Mouse (Mus musculus): ENCODE results near the gene Samsn1. TPM values are rescaled to one million over a fixed set of nuclear protein-coding genes. Genes with fewer than 3 reads are reported as not detected.
A peak's percentile ranks its signal among the peaks of the same experiment; 100 is the strongest.

Samsn1 gene
- polyA plus RNA-seq, 1 experiment from 2014 or later: 4.5 TPM

DNA sequence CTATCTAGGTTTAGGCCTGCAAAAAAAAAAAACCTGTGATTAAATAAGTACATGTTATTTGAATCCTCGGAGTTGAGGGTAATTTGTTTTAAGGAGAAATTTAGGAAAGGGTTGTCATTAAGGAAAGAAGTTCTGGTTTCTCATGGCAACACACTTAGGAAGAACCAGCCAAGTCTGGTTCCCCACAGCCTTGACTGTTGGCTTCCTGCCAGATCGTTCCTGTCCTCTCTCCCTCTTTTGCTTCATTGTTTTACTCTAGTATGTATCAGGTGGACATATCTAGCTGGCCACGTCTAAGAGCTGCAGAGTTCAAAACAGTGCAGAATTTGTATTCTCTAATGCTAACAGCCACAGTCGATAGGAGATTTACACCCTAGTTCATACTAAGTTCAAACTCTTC is 146.2 kb downstream of the Samsn1 start:
- Histone ChIP-seq H3K27me3 (replicated peaks; ENCODE audit: control insufficient read depth, insufficient read depth, low read length) (no peaks in the 10 kb centered on the region), H3K27ac (replicated peaks; ENCODE audit: low read depth, low read length) (no peak overlapping the region), H3K4me1 (ENCODE audit: control insufficient read depth, insufficient read depth, low read length) (peaks cover 3% of the 10 kb centered on the region; the same call in 1 of the 2 replicates), H3K36me3 (ENCODE audit: control insufficient read depth, insufficient read depth, low read length) (no peaks in the 10 kb centered on the region), H3K9ac (ENCODE audit: low read depth, low read length) (no peak overlapping the region), H3K4me2 (ENCODE audit: low read depth, low read length) (no peak overlapping the region), H3K4me3 (ENCODE audit: low read depth, low read length) (no peak overlapping the region), H3K9me3 (ENCODE audit: control insufficient read depth, low read length) (no peaks in the 10 kb centered on the region)
- ATAC-seq (ENCODE audit: low read depth) (no peak), DNase-seq (ENCODE audit: low spot score) (peak; percentile 53)
- 54% methylated on average over 4 of the region's 4 CpGs for WGBS

DNA sequence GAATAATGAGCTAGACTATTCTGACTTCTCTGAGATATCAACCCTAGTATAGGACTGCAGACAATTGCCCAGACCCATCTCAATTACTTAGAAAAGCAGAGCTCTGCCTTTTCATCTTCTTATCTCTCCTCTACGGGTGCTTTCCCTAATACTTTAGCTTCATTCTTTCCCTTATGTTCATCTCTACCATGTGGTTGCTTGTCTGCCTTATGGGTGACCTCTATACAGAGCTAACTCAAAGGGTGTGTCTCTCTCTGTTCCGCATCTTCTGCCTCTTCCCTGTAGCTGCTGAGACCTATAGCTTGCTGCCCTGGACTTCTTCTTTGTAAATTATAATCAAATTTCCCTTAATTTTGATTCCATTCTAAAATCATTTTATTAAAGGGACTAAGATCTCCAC is 147.6 kb downstream of the Samsn1 start:
- Histone ChIP-seq H3K27ac (replicated peaks; ENCODE audit: low read depth, low read length) (no peak overlapping the region), H3K27me3 (replicated peaks; ENCODE audit: control insufficient read depth, insufficient read depth, low read length) (no peaks in the 10 kb centered on the region), H3K36me3 (ENCODE audit: control insufficient read depth, insufficient read depth, low read length) (no peaks in the 10 kb centered on the region), H3K4me1 (ENCODE audit: control insufficient read depth, insufficient read depth, low read length) (peaks cover 3% of the 10 kb centered on the region; the same call in 1 of the 2 replicates), H3K4me2 (ENCODE audit: low read depth, low read length) (no peak overlapping the region), H3K9ac (ENCODE audit: low read depth, low read length) (no peak overlapping the region), H3K9me3 (ENCODE audit: control insufficient read depth, low read length) (no peaks in the 10 kb centered on the region), H3K4me3 (ENCODE audit: low read depth, low read length) (no peak overlapping the region)
- WGBS: 77% methylated on average over 2 of the region's 2 CpGs
- DNase-seq (ENCODE audit: low spot score): no peak
- ATAC-seq (ENCODE audit: low read depth): no peak

DNA sequence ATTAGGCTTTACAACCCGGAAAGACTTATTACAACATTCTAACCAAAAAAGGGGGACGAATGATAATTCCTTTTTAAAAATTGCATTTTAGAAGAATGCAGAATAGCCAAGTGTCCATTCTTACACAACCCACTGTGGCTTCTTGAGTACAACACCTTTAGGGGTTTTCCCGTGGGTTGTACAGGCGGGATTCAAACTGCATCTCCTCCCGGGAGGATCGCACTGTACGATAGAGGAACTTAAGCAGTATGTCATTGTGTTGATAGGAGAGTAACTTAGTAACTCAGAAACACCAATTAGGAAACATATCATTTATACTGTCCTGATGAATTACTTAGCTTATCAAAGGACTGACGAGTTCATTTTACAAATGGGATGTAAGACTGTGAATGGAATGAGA is 149.8 kb downstream of the Samsn1 start:
- Histone ChIP-seq H3K4me3 (ENCODE audit: low read depth, low read length) (no peak overlapping the region), H3K4me2 (ENCODE audit: low read depth, low read length) (no peak overlapping the region), H3K36me3 (ENCODE audit: control insufficient read depth, insufficient read depth, low read length) (no peaks in the 10 kb centered on the region), H3K9me3 (ENCODE audit: control insufficient read depth, low read length) (no peaks in the 10 kb centered on the region), H3K4me1 (ENCODE audit: control insufficient read depth, insufficient read depth, low read length) (peaks cover 3% of the 10 kb centered on the region; the same call in 1 of the 2 replicates), H3K9ac (ENCODE audit: low read depth, low read length) (no peak overlapping the region), H3K27me3 (replicated peaks; ENCODE audit: control insufficient read depth, insufficient read depth, low read length) (no peaks in the 10 kb centered on the region), H3K27ac (replicated peaks; ENCODE audit: low read depth, low read length) (no peak overlapping the region)
- WGBS: 82% methylated on average over 8 of the region's 8 CpGs
- DNase-seq (ENCODE audit: low spot score) (no peak), ATAC-seq (ENCODE audit: low read depth) (no peak)

DNA sequence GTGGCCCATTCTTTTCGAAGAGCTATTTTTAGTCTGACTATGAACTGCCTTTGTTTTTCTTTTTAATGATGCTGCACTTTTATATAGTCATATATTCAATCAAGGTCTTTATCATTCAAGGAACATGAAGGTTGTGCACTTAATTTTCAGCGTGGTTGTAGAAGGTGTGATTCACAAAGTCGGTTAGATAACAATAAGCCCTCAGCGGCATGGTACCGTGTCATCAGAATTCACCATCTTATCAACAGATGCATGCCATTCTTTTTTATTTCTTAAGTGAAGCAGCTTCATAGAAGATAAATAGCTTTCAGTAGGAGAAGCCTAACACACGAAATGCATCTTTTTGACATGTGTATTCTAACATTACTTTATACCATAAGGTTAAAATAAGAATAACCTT is 154.7 kb downstream of the Samsn1 start:
- WGBS: 89% methylated on average over 6 of the region's 6 CpGs

DNA sequence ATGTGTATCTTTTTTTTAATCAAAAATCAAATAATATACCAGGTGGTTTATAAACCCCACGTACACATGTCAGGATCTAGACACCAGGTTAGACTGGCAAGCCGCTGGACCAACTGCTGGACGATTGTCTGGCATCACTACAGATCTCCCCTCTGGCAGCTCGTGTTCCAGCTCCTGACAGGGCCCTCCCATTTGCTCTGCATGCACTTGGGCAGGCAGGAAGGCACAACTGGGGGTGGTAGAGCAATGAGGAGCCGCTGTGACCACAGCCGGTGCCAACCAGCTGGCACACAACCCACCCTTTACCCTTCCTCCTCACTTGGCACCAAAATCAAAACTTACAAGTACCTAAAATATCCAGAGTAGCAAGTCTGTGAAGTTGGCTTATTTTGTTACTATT is 156.6 kb downstream of the Samsn1 start:
- Histone ChIP-seq H3K4me1 (ENCODE audit: control insufficient read depth, insufficient read depth, low read length) (no peaks in the 10 kb centered on the region), H3K4me3 (ENCODE audit: low read depth, low read length) (no peak overlapping the region), H3K27ac (replicated peaks; ENCODE audit: low read depth, low read length) (no peak overlapping the region), H3K27me3 (replicated peaks; ENCODE audit: control insufficient read depth, insufficient read depth, low read length) (no peaks in the 10 kb centered on the region), H3K9ac (ENCODE audit: low read depth, low read length) (no peak overlapping the region), H3K4me2 (ENCODE audit: low read depth, low read length) (no peak overlapping the region), H3K36me3 (ENCODE audit: control insufficient read depth, insufficient read depth, low read length) (no peaks in the 10 kb centered on the region), H3K9me3 (ENCODE audit: control insufficient read depth, low read length) (no peaks in the 10 kb centered on the region)
- ATAC-seq (ENCODE audit: low read depth) (no peak), DNase-seq (ENCODE audit: low spot score) (no peak)
- WGBS: 72% methylated on average over 6 of the region's 6 CpGs

More for the DNA sequence above, 154.7 kb downstream of the Samsn1 start:
- Histone ChIP-seq H3K4me2 (ENCODE audit: low read depth, low read length) (no peak overlapping the region), H3K27me3 (replicated peaks; ENCODE audit: control insufficient read depth, insufficient read depth, low read length) (no peaks in the 10 kb centered on the region), H3K27ac (replicated peaks; ENCODE audit: low read depth, low read length) (no peak overlapping the region), H3K9me3 (ENCODE audit: control insufficient read depth, low read length) (no peaks in the 10 kb centered on the region), H3K4me3 (ENCODE audit: low read depth, low read length) (no peak overlapping the region), H3K36me3 (ENCODE audit: control insufficient read depth, insufficient read depth, low read length) (no peaks in the 10 kb centered on the region), H3K9ac (ENCODE audit: low read depth, low read length) (no peak overlapping the region), H3K4me1 (ENCODE audit: control insufficient read depth, insufficient read depth, low read length) (no peaks in the 10 kb centered on the region)
- no peak for ATAC-seq (ENCODE audit: low read depth)
- DNase-seq (ENCODE audit: low spot score): no peak

DNA sequence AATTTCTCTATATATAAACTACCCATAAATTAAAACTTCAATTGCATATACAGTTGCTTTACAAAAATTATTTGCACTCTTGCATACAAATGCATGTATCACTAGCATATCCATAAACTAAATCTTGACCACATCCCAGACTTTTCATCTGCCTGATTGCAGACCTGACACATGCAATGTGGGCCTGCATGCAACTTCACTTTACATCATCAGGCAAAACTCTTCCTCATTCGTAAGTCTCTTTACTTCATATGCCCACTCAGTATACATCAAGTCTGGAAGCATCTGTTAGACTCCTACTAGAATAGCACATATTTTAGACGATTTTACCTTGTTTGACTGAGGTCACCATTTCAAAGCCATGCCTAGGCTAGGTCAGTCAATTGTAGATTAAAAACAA is 157.4 kb downstream of the Samsn1 start:
- DNase-seq (ENCODE audit: low spot score) (no peak), ATAC-seq (ENCODE audit: low read depth) (no peak)
- Histone ChIP-seq H3K4me2 (ENCODE audit: low read depth, low read length) (no peak overlapping the region), H3K27me3 (replicated peaks; ENCODE audit: control insufficient read depth, insufficient read depth, low read length) (no peaks in the 10 kb centered on the region), H3K9ac (ENCODE audit: low read depth, low read length) (no peak overlapping the region), H3K27ac (replicated peaks; ENCODE audit: low read depth, low read length) (no peak overlapping the region), H3K9me3 (ENCODE audit: control insufficient read depth, low read length) (no peaks in the 10 kb centered on the region), H3K4me1 (ENCODE audit: control insufficient read depth, insufficient read depth, low read length) (no peaks in the 10 kb centered on the region), H3K4me3 (ENCODE audit: low read depth, low read length) (no peak overlapping the region), H3K36me3 (ENCODE audit: control insufficient read depth, insufficient read depth, low read length) (no peaks in the 10 kb centered on the region)
- WGBS: 68% methylated on average over 2 of the region's 2 CpGs

DNA sequence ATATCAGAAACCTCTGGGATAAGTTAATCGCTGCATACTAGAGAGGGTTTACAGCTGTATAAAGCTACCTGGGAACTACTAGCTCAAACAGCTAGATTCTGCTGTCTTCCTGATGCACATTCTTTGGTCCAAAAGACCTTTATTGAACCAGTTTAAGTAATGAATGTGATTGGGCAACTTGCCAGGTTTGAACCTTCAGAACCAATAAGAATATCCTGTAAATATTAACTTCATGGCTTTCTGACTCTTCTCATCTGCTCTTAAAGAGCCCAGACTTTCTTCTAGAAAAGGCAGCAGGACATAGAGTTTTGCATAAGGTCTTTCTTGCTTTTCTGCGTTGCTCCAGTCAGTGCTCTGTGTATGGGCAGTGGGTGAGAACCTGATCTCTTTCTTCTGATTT is 165.7 kb downstream of the Samsn1 start:
- H3K9me3 ChIP-seq (ENCODE audit: control insufficient read depth, low read length): no peaks in the 10 kb centered on the region
- no peak for ATAC-seq (ENCODE audit: low read depth)

DNA sequence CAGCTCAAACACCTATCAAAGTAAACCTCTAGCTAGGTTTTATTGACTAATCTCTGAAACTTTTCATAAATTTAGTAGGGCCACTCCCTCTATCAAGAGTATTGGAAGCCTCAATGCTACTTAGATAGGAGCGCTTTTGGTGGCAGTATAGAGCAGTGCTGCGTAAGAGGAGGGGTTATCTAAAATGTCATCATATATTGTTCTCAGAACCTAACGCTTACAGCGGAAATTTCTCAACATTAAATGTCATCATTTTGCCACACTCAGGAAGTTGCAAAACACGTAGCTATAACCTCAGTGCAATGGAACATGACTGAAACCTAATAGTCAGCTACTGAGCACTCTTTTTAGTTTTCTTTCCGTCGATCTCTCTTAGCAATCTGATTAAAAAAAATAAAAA is 166.7 kb downstream of the Samsn1 start:
- 75% methylated on average over 7 of the region's 7 CpGs for WGBS
- no peak overlapping the region for H3K9ac ChIP-seq (ENCODE audit: low read depth, low read length)
- H3K4me2 ChIP-seq (ENCODE audit: low read depth, low read length): no peak overlapping the region
- no peaks in the 10 kb centered on the region for H3K36me3 ChIP-seq (ENCODE audit: control insufficient read depth, insufficient read depth, low read length)
- ATAC-seq (ENCODE audit: low read depth) (no peak), DNase-seq (ENCODE audit: low spot score) (no peak)
- no peak overlapping the region for H3K27ac ChIP-seq (replicated peaks; ENCODE audit: low read depth, low read length)
- no peaks in the 10 kb centered on the region; the same call in 1 of the 2 replicates for H3K4me1 ChIP-seq (ENCODE audit: control insufficient read depth, insufficient read depth, low read length)
- H3K4me3 ChIP-seq (ENCODE audit: low read depth, low read length): no peak overlapping the region
- no peaks in the 10 kb centered on the region for H3K27me3 ChIP-seq (replicated peaks; ENCODE audit: control insufficient read depth, insufficient read depth, low read length)
- H3K9me3 ChIP-seq (ENCODE audit: control insufficient read depth, low read length): no peaks in the 10 kb centered on the region

More for the DNA sequence above, 165.7 kb downstream of the Samsn1 start:
- Histone ChIP-seq H3K9ac (ENCODE audit: low read depth, low read length) (no peak overlapping the region), H3K4me2 (ENCODE audit: low read depth, low read length) (no peak overlapping the region), H3K36me3 (ENCODE audit: control insufficient read depth, insufficient read depth, low read length) (no peaks in the 10 kb centered on the region), H3K4me3 (ENCODE audit: low read depth, low read length) (no peak overlapping the region), H3K27me3 (replicated peaks; ENCODE audit: control insufficient read depth, insufficient read depth, low read length) (no peaks in the 10 kb centered on the region), H3K4me1 (ENCODE audit: control insufficient read depth, insufficient read depth, low read length) (no peaks in the 10 kb centered on the region; the same call in 1 of the 2 replicates), H3K27ac (replicated peaks; ENCODE audit: low read depth, low read length) (no peak overlapping the region)
- 82% methylated on average over 2 of the region's 2 CpGs for WGBS
- DNase-seq (ENCODE audit: low spot score): no peak

DNA sequence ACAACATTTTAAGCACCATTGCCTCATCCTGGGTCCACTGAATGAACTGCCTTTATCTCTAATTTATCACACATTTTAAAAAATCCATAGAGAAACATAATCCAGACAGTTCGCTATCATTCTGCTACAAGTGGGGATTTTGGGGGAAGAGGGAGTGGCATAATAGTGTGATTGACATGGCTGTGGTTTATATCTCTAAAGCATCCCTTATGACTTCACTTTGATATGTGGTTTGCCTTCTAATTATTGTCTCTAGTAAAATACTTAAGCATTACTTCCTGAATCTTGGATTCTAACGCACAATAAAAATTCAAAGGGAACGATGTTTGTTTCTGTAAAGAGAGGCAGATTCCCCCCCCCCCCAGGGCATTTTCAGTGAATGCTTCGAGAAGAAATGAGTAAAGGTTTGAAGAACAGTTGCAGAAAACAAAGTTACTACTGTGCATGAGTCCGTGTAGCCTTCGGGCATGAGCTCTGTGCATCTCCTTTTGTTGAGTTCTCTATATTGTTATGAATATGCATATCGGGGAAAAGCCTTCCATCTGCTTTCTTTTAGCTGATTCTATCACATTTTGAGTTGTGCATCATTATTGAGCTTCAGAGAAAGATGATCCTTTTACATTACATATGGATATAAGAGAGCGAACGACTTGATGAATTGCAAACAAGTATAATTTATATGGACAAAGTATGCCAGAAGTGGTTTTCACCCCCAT is 168.4 kb downstream of the Samsn1 start:
- H3K4me1 ChIP-seq (ENCODE audit: control insufficient read depth, insufficient read depth, low read length): no peaks in the 10 kb centered on the region; the same call in 1 of the 2 replicates
- H3K36me3 ChIP-seq (ENCODE audit: control insufficient read depth, insufficient read depth, low read length): no peaks in the 10 kb centered on the region
- H3K27me3 ChIP-seq (replicated peaks; ENCODE audit: control insufficient read depth, insufficient read depth, low read length): no peaks in the 10 kb centered on the region
- ATAC-seq (ENCODE audit: low read depth) (no peak), DNase-seq (ENCODE audit: low spot score) (no peak)
- WGBS: 81% methylated on average over 9 of the region's 9 CpGs
- H3K4me3 ChIP-seq (ENCODE audit: low read depth, low read length): no peak overlapping the region
- no peak overlapping the region for H3K27ac ChIP-seq (replicated peaks; ENCODE audit: low read depth, low read length)
- H3K4me2 ChIP-seq (ENCODE audit: low read depth, low read length): no peak overlapping the region
- no peaks in the 10 kb centered on the region for H3K9me3 ChIP-seq (ENCODE audit: control insufficient read depth, low read length)
- H3K9ac ChIP-seq (ENCODE audit: low read depth, low read length): no peak overlapping the region

Measured in embryonic facial prominence, embryonic 14.5 days (tissue).